ENCODE assay signal across 21 mouse cellular contexts in genomic region chr3:66224931-66225537, GRCm38 (mm10). TPM values are rescaled to one million over a fixed set of nuclear protein-coding genes. Genes with fewer than 3 reads are reported as not detected.
DNase-seq lines count a peak whose midpoint lies in the region; ATAC-seq and TF ChIP-seq lines count a peak whose summit lies in the region.
"Had no signal": no experiment of that assay in that cellular context is flagged by ENCODE, and none has a peak within 500 bp of the region (broad histone marks: within the 10 kb centered on the region; RNA-seq: fewer than 3 reads in every experiment).

No protein-coding gene starts in this region.

- peak; percentile 44 for DNase-seq in kidney, postnatal 0 days (ENCODE audit: low spot score)
- no peak for DNase-seq in kidney, postnatal 36 days
- DNase-seq in NIH3T3 (ENCODE audit: low read depth): peak; percentile 54
- DNase-seq in heart, postnatal 14 days: peak; percentile 3 to 19
- no peak for DNase-seq in retina, embryonic 14.5 days (ENCODE audit: low spot score)
- no peak for DNase-seq in frontal cortex, postnatal 10 days (ENCODE audit: low spot score in 2 of 2)
- DNase-seq: adrenal gland, postnatal 36 days; cerebellum, adult 11-12 months; cerebellum, postnatal 36 days; gastrocnemius, postnatal 36 days; thymus, postnatal 25 days had no signal

- no peaks in the 10 kb centered on the region for H3K9me3 ChIP-seq in kidney, postnatal 0 days (replicated peaks; ENCODE audit: low read length)
- no peaks in the 10 kb centered on the region for H3K9me3 ChIP-seq in embryonic facial prominence, embryonic 13.5 days
- H3K9me3 ChIP-seq: forebrain, embryonic 15.5 days; kidney, embryonic 15.5 days; limb, embryonic 15.5 days; megakaryocyte, embryonic 14.5 days; midbrain, embryonic 15.5 days had no signal

- WGBS in kidney, postnatal 0 days: 47% methylated on average over 15 of the region's 15 CpGs
- WGBS in embryonic facial prominence, embryonic 13.5 days: 76% methylated on average over 15 of the region's 15 CpGs

- intact Hi-C loops in heart, postnatal 14 days (cut with DNase I): no loop called here

- no peaks in the 10 kb centered on the region for H3K4me1 ChIP-seq in kidney, postnatal 0 days (replicated peaks; ENCODE audit: insufficient read depth, low read length)
- peaks cover 9% of the 10 kb centered on the region for H3K4me1 ChIP-seq in embryonic facial prominence, embryonic 13.5 days

- ATAC-seq in kidney, postnatal 0 days (replicated peaks; ENCODE audit: low FRiP score, low read depth): no peak
- ATAC-seq in embryonic facial prominence, embryonic 13.5 days (ENCODE audit: insufficient number of reproducible peaks, insufficient read depth, low FRiP score, low TSS enrichment, low read depth): no peak
- ATAC-seq: forebrain, embryonic 15.5 days; hindbrain, embryonic 16.5 days; intestine, postnatal 0 days; midbrain, embryonic 15.5 days; Patski had no signal

- H3K4me2 ChIP-seq in kidney, postnatal 0 days (ENCODE audit: low read length): no peak overlapping the region
- no peak overlapping the region for H3K4me2 ChIP-seq in embryonic facial prominence, embryonic 13.5 days
- H3K4me2 ChIP-seq: forebrain, embryonic 15.5 days; kidney, embryonic 15.5 days; limb, embryonic 15.5 days; midbrain, embryonic 15.5 days had no signal

- no peak overlapping the region for H3K9ac ChIP-seq in kidney, postnatal 0 days (ENCODE audit: low read depth, low read length)
- H3K9ac ChIP-seq in embryonic facial prominence, embryonic 13.5 days: no peak overlapping the region
- H3K9ac ChIP-seq: forebrain, embryonic 15.5 days; kidney, embryonic 15.5 days; limb, embryonic 15.5 days; midbrain, embryonic 15.5 days had no signal

- no peaks in the 10 kb centered on the region for H3K36me3 ChIP-seq in kidney, postnatal 0 days (ENCODE audit: insufficient read depth, low read length)
- no peaks in the 10 kb centered on the region for H3K36me3 ChIP-seq in embryonic facial prominence, embryonic 13.5 days
- H3K36me3 ChIP-seq: forebrain, embryonic 15.5 days; kidney, embryonic 15.5 days; midbrain, embryonic 15.5 days had no signal

- H3K27me3 ChIP-seq in kidney, postnatal 0 days (ENCODE audit: insufficient read depth, low read length): no peaks in the 10 kb centered on the region
- no peaks in the 10 kb centered on the region; the same call in 1 of the 2 replicates for H3K27me3 ChIP-seq in embryonic facial prominence, embryonic 13.5 days
- H3K27me3 ChIP-seq: forebrain, embryonic 15.5 days; kidney, embryonic 15.5 days; limb, embryonic 15.5 days; midbrain, embryonic 15.5 days; Patski had no signal

- no peak for TF ChIP-seq CTCF in kidney, postnatal 0 days (IDR thresholded peaks at IDR 0.05; ENCODE audit: low read depth)

- no peak overlapping the region for H3K27ac ChIP-seq in kidney, postnatal 0 days
- peak overlapping the region; percentile 73; the same call in 1 of the 2 replicates for H3K27ac ChIP-seq in embryonic facial prominence, embryonic 13.5 days
- H3K27ac ChIP-seq: forebrain, embryonic 15.5 days; kidney, embryonic 15.5 days; limb, embryonic 15.5 days; midbrain, embryonic 15.5 days had no signal

- no peak overlapping the region for H3K4me3 ChIP-seq in kidney, postnatal 0 days (replicated peaks; ENCODE audit: low read depth, low read length)
- no peak overlapping the region for H3K4me3 ChIP-seq in embryonic facial prominence, embryonic 13.5 days
- H3K4me3 ChIP-seq: forebrain, embryonic 15.5 days; kidney, embryonic 15.5 days; limb, embryonic 15.5 days; megakaryocyte, embryonic 14.5 days; midbrain, embryonic 15.5 days; myocyte had no signal

RNA-seq across cellular contexts. Expression of gene Ptx3, which starts 5.3 kb away (rescaled TPM):
- polyA plus RNA-seq in kidney, postnatal 0 days (2015; fragmentation: Nextera tagmentation; extraction: Ambion mirVana): 7.8 and 11.2 TPM in 2 replicates
- polyA plus RNA-seq in embryonic facial prominence, embryonic 13.5 days (2015; fragmentation: Nextera tagmentation; extraction: Ambion mirVana): 29.8 and 42.4 TPM in 2 replicates
- total RNA-seq in heart, postnatal 14 days (2021): 1 to 10 TPM; 1.9 to 2.2 TPM

Comparison
In these comparisons a context has a peak if more than half of its experiments do, and no peak if none do; other contexts are left out.
1. DNase-seq: peak in kidney, postnatal 0 days (single experiment), NIH3T3 (single experiment) and heart, postnatal 14 days (2 of 2); none in kidney, postnatal 36 days (0 of 2), retina, embryonic 14.5 days (single experiment) and frontal cortex, postnatal 10 days (0 of 2).